Mouse (Mus musculus): ENCODE measurements around the gene Nedd4. TPM values are rescaled to one million over a fixed set of nuclear protein-coding genes. Genes with fewer than 3 reads are reported as not detected.

The Nedd4 gene
- polyA plus RNA-seq, 1 experiment: 215 TPM

GRCm38 (mm10) chr9:72702075-72702474 lies 39.9 kb downstream of the Nedd4 start:
- H3K4me3 ChIP-seq (ENCODE audit: insufficient read depth, poor library complexity, severe bottlenecking): no peak overlapping the region
- peaks cover 81% of the 10 kb centered on the region for H3K36me3 ChIP-seq (ENCODE audit: control insufficient read depth, insufficient read depth)
- TF ChIP-seq FOSL1 (IDR thresholded peaks at IDR 0.05; ENCODE audit: insufficient read depth, low read length, poor library complexity, severe bottlenecking) (peak; percentile 49), MAX (IDR thresholded peaks at IDR 0.05) (no peak)
- H3ac ChIP-seq (ENCODE audit: control insufficient read depth, insufficient read length, low read depth): no peak overlapping the region
- no peaks in the 10 kb centered on the region for H3K27me3 ChIP-seq (ENCODE audit: control insufficient read depth, insufficient read depth, insufficient read length)
- H3K79me3 ChIP-seq (ENCODE audit: low read depth): peaks cover 78% of the 10 kb centered on the region
- peaks cover 95% of the 10 kb centered on the region for H3K79me2 ChIP-seq (ENCODE audit: control insufficient read depth, insufficient read depth)

DNA sequence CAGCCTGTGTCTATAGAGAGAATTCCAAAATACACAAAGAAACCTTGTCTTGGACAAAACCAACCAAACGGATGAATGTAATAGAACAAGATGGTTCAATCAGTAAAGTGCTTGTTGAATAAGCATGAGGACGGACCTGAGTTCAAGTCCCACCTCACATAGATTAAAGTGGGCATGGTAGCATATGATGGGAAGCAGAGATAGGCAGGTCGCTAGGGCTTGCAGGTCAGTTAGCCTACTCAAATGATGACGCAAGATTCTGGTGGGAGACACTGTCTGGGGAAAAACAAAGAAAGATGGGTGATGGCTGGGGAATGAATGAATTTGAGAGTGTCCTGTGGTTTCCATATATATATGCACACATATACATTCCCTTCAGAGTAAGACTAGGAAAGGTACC lies 41.0 kb downstream of the Nedd4 start:
- TF ChIP-seq MAX (IDR thresholded peaks at IDR 0.05) (no peak), CEBPB (IDR thresholded peaks at IDR 0.05; ENCODE audit: low read depth) (peak; percentile 44), MYOD1 (IDR thresholded peaks at IDR 0.05; ENCODE audit: control insufficient read depth, insufficient read length, low read depth) (no peak), USF1 (IDR thresholded peaks at IDR 0.05; ENCODE audit: low read depth) (no peak)
- Histone ChIP-seq H3K79me2 (ENCODE audit: control insufficient read depth, insufficient read depth) (peaks cover 95% of the 10 kb centered on the region), H3K27me3 (ENCODE audit: control insufficient read depth, insufficient read depth, insufficient read length) (no peaks in the 10 kb centered on the region), H3ac (ENCODE audit: control insufficient read depth, insufficient read length, low read depth) (no peak overlapping the region), H3K4me3 (ENCODE audit: insufficient read depth, poor library complexity, severe bottlenecking) (no peak overlapping the region), H3K36me3 (ENCODE audit: control insufficient read depth, insufficient read depth) (peaks cover 75% of the 10 kb centered on the region), H3K79me3 (ENCODE audit: low read depth) (peaks cover 75% of the 10 kb centered on the region)

GRCm38 (mm10) chr9:72703754-72704153 lies 41.6 kb downstream of the Nedd4 start:
- H3K79me3 ChIP-seq (ENCODE audit: low read depth): peaks cover 72% of the 10 kb centered on the region
- H3K4me3 ChIP-seq (ENCODE audit: insufficient read depth, poor library complexity, severe bottlenecking): no peak overlapping the region
- peaks cover 95% of the 10 kb centered on the region for H3K79me2 ChIP-seq (ENCODE audit: control insufficient read depth, insufficient read depth)
- no peak overlapping the region for H3ac ChIP-seq (ENCODE audit: control insufficient read depth, insufficient read length, low read depth)
- TF ChIP-seq MYOD1 (IDR thresholded peaks at IDR 0.05; ENCODE audit: control insufficient read depth, insufficient read length, low read depth) (peak; percentile 72), USF1 (IDR thresholded peaks at IDR 0.05; ENCODE audit: low read depth) (no peak), MYOG (IDR thresholded peaks at IDR 0.05; ENCODE audit: control insufficient read depth, extremely low read depth, insufficient read length) (no peak), FOSL1 (IDR thresholded peaks at IDR 0.05; ENCODE audit: insufficient read depth, low read length, poor library complexity, severe bottlenecking) (peak; percentile 45)
- no peaks in the 10 kb centered on the region for H3K27me3 ChIP-seq (ENCODE audit: control insufficient read depth, insufficient read depth, insufficient read length)
- H3K36me3 ChIP-seq (ENCODE audit: control insufficient read depth, insufficient read depth): peaks cover 74% of the 10 kb centered on the region

GRCm38 (mm10) chr9:72705270-72705669 lies 43.1 kb downstream of the Nedd4 start:
- Histone ChIP-seq H3K79me3 (ENCODE audit: low read depth) (peaks cover 59% of the 10 kb centered on the region), H3ac (ENCODE audit: control insufficient read depth, insufficient read length, low read depth) (no peak overlapping the region), H3K36me3 (ENCODE audit: control insufficient read depth, insufficient read depth) (peaks cover 75% of the 10 kb centered on the region), H3K4me3 (ENCODE audit: insufficient read depth, poor library complexity, severe bottlenecking) (no peak overlapping the region), H3K79me2 (ENCODE audit: control insufficient read depth, insufficient read depth) (peaks cover 95% of the 10 kb centered on the region), H3K27me3 (ENCODE audit: control insufficient read depth, insufficient read depth, insufficient read length) (no peaks in the 10 kb centered on the region)
- TF ChIP-seq MYOD1 (IDR thresholded peaks at IDR 0.05; ENCODE audit: control insufficient read depth, insufficient read length, low read depth) (no peak), CTCF (IDR thresholded peaks at IDR 0.05; ENCODE audit: control insufficient read depth, insufficient read depth, insufficient read length) (no peak), CEBPB (IDR thresholded peaks at IDR 0.05; ENCODE audit: low read depth) (no peak), MAX (IDR thresholded peaks at IDR 0.05) (no peak), MYOG (IDR thresholded peaks at IDR 0.05; ENCODE audit: control insufficient read depth, extremely low read depth, insufficient read length) (no peak), USF1 (IDR thresholded peaks at IDR 0.05; ENCODE audit: low read depth) (no peak), FOSL1 (IDR thresholded peaks at IDR 0.05; ENCODE audit: insufficient read depth, low read length, poor library complexity, severe bottlenecking) (no peak)

- Histone ChIP-seq H3K36me3 (ENCODE audit: control insufficient read depth, insufficient read depth) (peaks cover 89% of the 10 kb centered on the region), H3K27me3 (ENCODE audit: control insufficient read depth, insufficient read depth, insufficient read length) (no peaks in the 10 kb centered on the region), H3K4me3 (ENCODE audit: insufficient read depth, poor library complexity, severe bottlenecking) (no peak overlapping the region), H3K79me2 (ENCODE audit: control insufficient read depth, insufficient read depth) (peaks cover 79% of the 10 kb centered on the region), H3K79me3 (ENCODE audit: low read depth) (peaks cover 48% of the 10 kb centered on the region), H3ac (ENCODE audit: control insufficient read depth, insufficient read length, low read depth) (no peak overlapping the region)
- TF ChIP-seq FOSL1 (IDR thresholded peaks at IDR 0.05; ENCODE audit: insufficient read depth, low read length, poor library complexity, severe bottlenecking) (no peak), CTCF (IDR thresholded peaks at IDR 0.05; ENCODE audit: control insufficient read depth, insufficient read depth, insufficient read length) (no peak), CEBPB (IDR thresholded peaks at IDR 0.05; ENCODE audit: low read depth) (no peak), MYOD1 (IDR thresholded peaks at IDR 0.05; ENCODE audit: control insufficient read depth, insufficient read length, low read depth) (no peak), USF1 (IDR thresholded peaks at IDR 0.05; ENCODE audit: low read depth) (no peak), MAX (IDR thresholded peaks at IDR 0.05) (no peak), MYOG (IDR thresholded peaks at IDR 0.05; ENCODE audit: control insufficient read depth, extremely low read depth, insufficient read length) (no peak)
These were observed 45.9 kb downstream of the Nedd4 start for GRCm38 (mm10) chr9:72707999-72708398.

DNA sequence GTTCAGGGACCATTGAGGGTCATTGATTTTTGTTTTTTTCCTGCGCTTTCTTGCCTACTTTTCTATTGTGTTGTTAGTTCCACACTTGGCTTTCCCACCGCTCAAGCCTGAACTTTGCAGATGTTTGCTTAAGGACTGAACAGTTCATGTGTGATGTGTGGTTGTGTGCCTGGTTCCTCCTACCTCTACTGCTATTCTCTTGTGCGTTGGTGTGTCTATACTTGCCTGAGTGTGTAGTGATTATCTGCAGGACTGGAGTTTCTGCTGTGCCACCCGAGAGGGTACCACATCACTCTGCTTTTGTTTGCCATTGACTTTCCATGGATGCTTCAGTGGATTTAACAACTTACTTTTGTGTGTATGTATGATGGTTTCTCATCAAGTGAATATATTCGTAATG lies 46.5 kb downstream of the Nedd4 start:
- no peak overlapping the region for H3ac ChIP-seq (ENCODE audit: control insufficient read depth, insufficient read length, low read depth)
- peaks cover 88% of the 10 kb centered on the region for H3K36me3 ChIP-seq (ENCODE audit: control insufficient read depth, insufficient read depth)
- TF ChIP-seq MYOD1 (IDR thresholded peaks at IDR 0.05; ENCODE audit: control insufficient read depth, insufficient read length, low read depth) (no peak), MYOG (IDR thresholded peaks at IDR 0.05; ENCODE audit: control insufficient read depth, extremely low read depth, insufficient read length) (no peak), CEBPB (IDR thresholded peaks at IDR 0.05; ENCODE audit: low read depth) (no peak)
- no peak overlapping the region for H3K4me3 ChIP-seq (ENCODE audit: insufficient read depth, poor library complexity, severe bottlenecking)
- H3K79me3 ChIP-seq (ENCODE audit: low read depth): peaks cover 44% of the 10 kb centered on the region
- no peaks in the 10 kb centered on the region for H3K27me3 ChIP-seq (ENCODE audit: control insufficient read depth, insufficient read depth, insufficient read length)
- peaks cover 79% of the 10 kb centered on the region for H3K79me2 ChIP-seq (ENCODE audit: control insufficient read depth, insufficient read depth)
